Mouse (Mus musculus): ENCODE measurements at regions not wholly inside any gene's neighbourhood (a gene's known extent, or its start where the extent isn't known, plus 50 kb on each side); places are given as distances from the start of the nearest gene placed in this dataset.
A peak's percentile ranks its signal among the peaks of the same experiment; 100 is the strongest.

DNA sequence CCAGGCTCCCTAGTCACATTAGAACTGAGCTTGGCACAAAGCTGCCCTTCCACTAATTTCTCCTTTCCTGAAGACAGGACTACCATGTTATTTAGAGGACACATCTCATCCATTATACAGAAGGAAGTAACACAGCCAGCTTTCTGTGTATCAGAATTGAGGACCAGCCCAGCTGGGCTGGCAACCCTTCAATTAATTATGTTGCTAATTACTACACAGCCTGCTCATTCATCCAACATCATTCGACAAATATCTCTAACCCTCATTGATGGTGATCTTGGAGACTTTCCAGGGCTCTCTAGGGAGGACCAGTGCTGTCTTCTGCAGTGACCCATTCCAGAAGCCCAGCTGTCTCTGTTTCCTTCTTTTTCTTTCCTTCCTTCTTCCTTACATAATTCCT, 263.7 kb upstream of the Elac2 start:
- H3K27me3 ChIP-seq (ENCODE audit: control insufficient read depth, insufficient read depth, low read length, poor library complexity, severe bottlenecking) = no peaks in the 10 kb centered on the region
- H3K36me3 ChIP-seq (ENCODE audit: control insufficient read depth, insufficient read depth, low read length, poor library complexity, severe bottlenecking) = no peaks in the 10 kb centered on the region
- DNase-seq (ENCODE audit: low read depth, low spot score) = no peak

DNA sequence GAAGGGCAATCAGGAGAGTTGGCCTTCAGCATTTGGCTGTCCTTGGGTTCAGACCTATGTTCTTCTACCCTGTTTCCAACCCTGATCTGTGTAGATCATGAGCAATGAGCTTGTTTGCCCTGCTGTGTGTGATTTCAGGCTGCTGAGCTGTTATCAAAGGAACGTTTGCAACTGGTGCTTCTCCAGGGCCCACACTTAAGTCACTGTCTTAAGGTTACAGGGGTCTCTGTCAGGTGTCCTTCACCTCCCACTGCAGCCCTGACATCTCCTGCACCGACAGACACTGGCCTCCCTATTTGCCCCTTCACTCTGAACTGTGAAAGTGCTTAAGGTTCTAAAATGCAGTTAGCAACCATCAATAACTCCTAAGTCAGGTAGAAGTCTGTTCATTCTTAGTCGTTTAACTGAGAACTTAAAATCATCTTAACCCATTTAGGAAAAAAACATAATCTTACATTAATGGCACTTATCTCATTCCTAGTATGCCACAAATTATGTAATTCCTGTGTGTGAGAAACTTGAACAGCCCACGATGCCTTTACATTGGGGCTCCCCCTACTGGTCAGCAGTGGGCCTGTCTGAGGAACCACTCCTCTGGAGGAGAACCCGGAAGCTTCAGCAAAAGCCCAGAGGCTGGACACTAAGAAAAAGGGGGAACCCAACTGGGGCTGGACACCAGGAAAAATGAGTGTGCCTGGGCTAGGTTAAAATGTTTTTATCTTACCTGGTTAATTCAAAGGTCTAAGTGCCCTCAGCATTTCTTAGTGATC, 260.3 kb upstream of the Elac2 start:
- Histone ChIP-seq H3K27me3 (ENCODE audit: control insufficient read depth, insufficient read depth, low read length, poor library complexity, severe bottlenecking) (no peaks in the 10 kb centered on the region), H3K36me3 (ENCODE audit: control insufficient read depth, insufficient read depth, low read length, poor library complexity, severe bottlenecking) (no peaks in the 10 kb centered on the region)
- DNase-seq (ENCODE audit: low read depth, low spot score) = peak; percentile 38

DNA sequence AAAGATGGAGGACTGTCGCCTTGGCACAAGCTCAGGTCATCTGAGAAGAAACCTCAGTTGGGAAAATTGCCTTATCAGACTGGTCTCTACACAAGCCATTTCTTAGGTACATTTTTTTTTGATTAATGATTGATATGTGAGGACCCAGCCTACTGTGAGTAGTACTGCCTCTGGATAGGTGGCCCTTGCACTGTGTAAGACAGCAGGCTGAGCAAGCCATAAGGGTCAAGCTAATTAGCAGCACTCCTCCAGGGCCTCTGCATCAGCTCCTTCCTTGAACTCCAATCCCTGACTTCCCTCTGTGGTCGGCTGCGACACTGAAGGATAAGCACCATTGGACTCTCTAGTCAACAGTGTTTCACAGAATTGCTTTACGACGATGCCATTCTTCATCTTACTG, 252.6 kb upstream of the Elac2 start:
- Histone ChIP-seq H3K27me3 (ENCODE audit: control insufficient read depth, insufficient read depth, low read length, poor library complexity, severe bottlenecking) (no peaks in the 10 kb centered on the region), H3K36me3 (ENCODE audit: control insufficient read depth, insufficient read depth, low read length, poor library complexity, severe bottlenecking) (no peaks in the 10 kb centered on the region)
- no peak for DNase-seq (ENCODE audit: low read depth, low spot score)

DNA sequence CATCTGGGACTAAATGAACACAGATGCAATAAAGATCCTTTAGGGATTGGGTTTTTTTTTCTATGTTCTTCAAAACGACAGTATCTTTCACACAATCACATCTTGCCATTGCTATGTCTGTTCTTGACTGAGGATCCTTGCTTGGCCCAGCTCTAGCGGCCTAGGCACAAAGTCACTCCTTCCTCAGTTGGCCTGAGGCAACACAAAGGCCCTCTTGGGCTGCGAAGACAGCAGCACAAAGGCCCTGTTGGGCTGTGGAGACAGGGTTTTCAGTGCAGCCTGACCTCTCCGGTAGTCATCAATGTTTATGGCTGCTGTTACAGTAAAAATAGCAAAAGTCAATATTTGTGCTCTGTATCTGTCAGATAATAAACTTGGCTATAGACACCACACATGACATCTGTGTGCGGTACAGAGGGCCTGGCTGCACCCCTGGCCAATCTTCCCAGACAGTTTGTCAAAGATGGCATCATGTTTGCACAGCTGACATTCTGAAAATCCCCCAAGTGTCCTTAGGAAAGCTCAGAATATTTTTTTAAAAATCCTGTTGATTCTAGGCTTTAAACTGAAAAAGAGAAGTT, 250.9 kb upstream of the Elac2 start:
- no peaks in the 10 kb centered on the region for H3K36me3 ChIP-seq (ENCODE audit: control insufficient read depth, insufficient read depth, low read length, poor library complexity, severe bottlenecking)
- DNase-seq (ENCODE audit: low read depth, low spot score) = no peak
- H3K27me3 ChIP-seq (ENCODE audit: control insufficient read depth, insufficient read depth, low read length, poor library complexity, severe bottlenecking) = no peaks in the 10 kb centered on the region

DNA sequence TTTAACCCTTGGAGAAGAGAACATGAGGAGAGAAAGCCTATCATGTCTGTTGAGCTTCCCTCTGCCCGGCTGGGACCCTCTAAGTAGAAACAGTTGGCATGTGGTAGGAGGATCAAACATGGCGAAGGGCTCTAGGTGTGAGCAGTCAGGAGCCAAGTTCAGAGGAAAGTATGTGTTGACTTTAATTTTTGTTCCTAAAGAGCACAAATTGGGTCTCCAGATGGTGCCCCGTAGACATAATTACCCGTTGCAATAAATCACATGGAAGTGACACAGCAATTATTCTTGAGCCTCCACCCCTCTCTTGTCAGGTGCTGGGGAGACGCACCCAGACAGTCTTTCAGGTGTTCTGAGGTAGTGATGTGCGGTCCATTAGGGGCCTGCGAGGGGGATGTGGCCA, 239.9 kb upstream of the Elac2 start:
- H3K36me3 ChIP-seq (ENCODE audit: control insufficient read depth, insufficient read depth, low read length, poor library complexity, severe bottlenecking) = no peaks in the 10 kb centered on the region
- DNase-seq (ENCODE audit: low read depth, low spot score) = no peak
- H3K27me3 ChIP-seq (ENCODE audit: control insufficient read depth, insufficient read depth, low read length, poor library complexity, severe bottlenecking) = no peaks in the 10 kb centered on the region

DNA sequence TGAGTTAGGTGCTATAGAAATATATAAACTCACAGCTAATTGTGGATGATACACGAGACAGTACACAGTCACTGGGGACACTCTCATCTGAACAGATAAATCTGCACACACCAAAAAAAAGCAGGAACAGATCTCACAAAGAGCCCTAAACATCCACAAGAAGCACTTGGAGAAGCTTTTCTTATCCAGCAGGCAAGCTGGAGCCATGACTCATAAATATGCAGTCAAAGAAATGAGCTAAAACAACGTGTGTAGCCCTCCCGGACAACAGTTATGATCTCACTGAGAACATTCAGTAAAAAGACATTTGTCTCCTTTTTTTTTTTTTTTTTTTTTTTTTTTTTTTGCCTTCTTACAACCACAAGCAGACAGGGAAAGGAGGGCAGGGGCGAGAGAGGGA, 235.1 kb upstream of the Elac2 start:
- H3K36me3 ChIP-seq (ENCODE audit: control insufficient read depth, insufficient read depth, low read length, poor library complexity, severe bottlenecking) = no peaks in the 10 kb centered on the region
- DNase-seq (ENCODE audit: low read depth, low spot score) = no peak
- no peaks in the 10 kb centered on the region for H3K27me3 ChIP-seq (ENCODE audit: control insufficient read depth, insufficient read depth, low read length, poor library complexity, severe bottlenecking)

DNA sequence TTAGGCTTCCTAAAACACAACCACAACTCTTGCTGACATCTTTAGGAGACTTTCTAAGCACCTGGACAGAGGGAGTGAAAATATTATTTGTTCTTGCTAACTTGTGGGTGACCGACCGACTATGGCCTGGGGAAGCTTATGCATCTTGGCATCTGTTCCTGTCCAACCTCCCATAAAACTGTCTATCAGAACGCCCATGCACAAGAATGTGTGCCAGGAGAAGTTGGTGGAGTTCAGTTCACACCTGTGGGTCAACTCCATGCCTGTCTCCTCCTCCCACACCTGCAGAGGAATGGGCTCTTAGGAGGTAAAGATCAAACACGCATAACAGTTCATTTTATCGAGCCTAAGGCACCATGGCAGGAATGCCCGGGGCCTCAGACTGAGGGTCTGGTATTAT, 232.7 kb upstream of the Elac2 start:
- H3K36me3 ChIP-seq (ENCODE audit: control insufficient read depth, insufficient read depth, low read length, poor library complexity, severe bottlenecking) = no peaks in the 10 kb centered on the region
- DNase-seq (ENCODE audit: low read depth, low spot score) = no peak
- no peaks in the 10 kb centered on the region for H3K27me3 ChIP-seq (ENCODE audit: control insufficient read depth, insufficient read depth, low read length, poor library complexity, severe bottlenecking)

DNA sequence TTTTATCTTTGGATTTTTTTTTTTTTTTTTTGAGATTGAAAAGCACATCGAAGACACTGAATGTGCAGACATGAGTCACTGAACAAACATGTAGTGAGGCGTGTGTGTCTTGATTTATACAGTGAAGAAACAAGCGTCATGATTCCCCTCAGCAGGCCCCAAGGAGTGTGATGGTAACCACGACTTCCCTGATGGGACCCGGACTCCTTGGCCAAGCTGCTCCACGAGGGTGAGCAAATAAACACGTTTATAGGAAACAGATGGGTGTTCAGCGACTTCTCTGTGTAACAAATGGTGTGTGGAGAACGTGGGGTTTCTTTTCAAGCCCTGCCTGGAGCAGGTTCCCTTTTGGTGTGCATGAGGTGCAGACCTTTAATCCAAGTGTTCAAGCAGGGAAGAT, 228.9 kb upstream of the Elac2 start:
- Histone ChIP-seq H3K27me3 (ENCODE audit: control insufficient read depth, insufficient read depth, low read length, poor library complexity, severe bottlenecking) (no peaks in the 10 kb centered on the region), H3K36me3 (ENCODE audit: control insufficient read depth, insufficient read depth, low read length, poor library complexity, severe bottlenecking) (no peaks in the 10 kb centered on the region)
- no peak for DNase-seq (ENCODE audit: low read depth, low spot score)

DNA sequence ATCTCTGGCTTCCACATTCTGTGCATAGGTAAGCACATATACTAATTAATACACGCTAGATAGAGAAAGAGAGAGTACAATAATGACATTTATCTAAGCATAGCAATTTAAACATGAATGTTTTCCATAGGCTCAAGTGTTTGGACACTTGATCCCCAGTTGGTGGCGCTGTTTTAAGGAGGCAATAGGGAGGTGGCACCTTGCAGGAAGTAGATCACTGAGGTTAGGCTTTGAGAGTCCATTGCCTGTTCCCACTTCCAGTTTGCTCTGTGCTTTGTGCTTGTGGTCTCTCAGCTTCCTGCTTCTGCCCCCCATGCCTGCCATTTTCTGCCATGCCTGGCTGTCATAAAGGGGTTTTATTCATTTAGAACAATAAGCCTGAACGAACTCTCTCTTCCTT, 226.5 kb upstream of the Elac2 start:
- no peaks in the 10 kb centered on the region for H3K36me3 ChIP-seq (ENCODE audit: control insufficient read depth, insufficient read depth, low read length, poor library complexity, severe bottlenecking)
- no peak for DNase-seq (ENCODE audit: low read depth, low spot score)
- no peaks in the 10 kb centered on the region for H3K27me3 ChIP-seq (ENCODE audit: control insufficient read depth, insufficient read depth, low read length, poor library complexity, severe bottlenecking)

DNA sequence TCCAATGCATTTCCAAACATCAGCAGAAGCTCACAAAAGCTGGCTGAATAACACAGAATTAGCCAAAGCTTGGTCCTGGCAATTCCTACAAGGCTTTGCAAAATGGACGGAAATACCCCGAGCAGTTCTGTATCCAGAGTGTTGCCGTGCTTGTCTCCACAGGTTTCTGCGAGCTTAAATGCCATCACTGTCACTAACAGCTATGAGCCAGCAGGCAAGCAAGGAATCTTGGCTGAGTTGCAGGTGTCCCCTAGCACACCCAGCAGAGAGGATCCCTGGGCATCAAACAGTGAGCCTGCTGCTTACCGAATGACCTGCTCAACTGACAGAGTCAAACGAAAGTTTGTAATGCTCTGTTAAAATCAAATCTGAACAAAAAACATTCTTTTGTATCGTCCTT, 226.0 kb upstream of the Elac2 start:
- H3K27me3 ChIP-seq (ENCODE audit: control insufficient read depth, insufficient read depth, low read length, poor library complexity, severe bottlenecking) = no peaks in the 10 kb centered on the region
- no peak for DNase-seq (ENCODE audit: low read depth, low spot score)

DNA sequence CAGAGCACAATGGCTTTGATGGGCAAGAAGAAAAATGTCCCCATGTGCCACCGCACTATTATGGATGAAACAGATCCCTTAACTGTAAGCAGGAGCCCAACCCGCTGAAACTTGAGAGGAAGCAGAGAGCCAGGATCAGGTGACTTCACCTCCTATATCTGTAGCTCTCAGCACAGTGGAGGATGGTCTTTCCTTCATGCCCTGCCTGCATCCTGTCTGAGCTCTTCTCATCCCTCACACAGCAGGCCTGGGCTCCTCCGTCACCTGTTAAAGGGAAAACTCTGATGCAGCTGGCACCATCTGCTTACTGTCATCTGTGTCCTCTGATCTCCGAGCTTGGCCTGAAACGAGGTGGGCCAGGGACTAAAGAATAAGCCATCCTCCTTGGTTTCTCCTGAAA, 224.8 kb upstream of the Elac2 start:
- Histone ChIP-seq H3K36me3 (ENCODE audit: control insufficient read depth, insufficient read depth, low read length, poor library complexity, severe bottlenecking) (no peaks in the 10 kb centered on the region), H3K27me3 (ENCODE audit: control insufficient read depth, insufficient read depth, low read length, poor library complexity, severe bottlenecking) (no peaks in the 10 kb centered on the region)
- DNase-seq (ENCODE audit: low read depth, low spot score) = no peak

More for the DNA sequence above, 226.0 kb upstream of the Elac2 start:
- no peaks in the 10 kb centered on the region for H3K36me3 ChIP-seq (ENCODE audit: control insufficient read depth, insufficient read depth, low read length, poor library complexity, severe bottlenecking)

DNA sequence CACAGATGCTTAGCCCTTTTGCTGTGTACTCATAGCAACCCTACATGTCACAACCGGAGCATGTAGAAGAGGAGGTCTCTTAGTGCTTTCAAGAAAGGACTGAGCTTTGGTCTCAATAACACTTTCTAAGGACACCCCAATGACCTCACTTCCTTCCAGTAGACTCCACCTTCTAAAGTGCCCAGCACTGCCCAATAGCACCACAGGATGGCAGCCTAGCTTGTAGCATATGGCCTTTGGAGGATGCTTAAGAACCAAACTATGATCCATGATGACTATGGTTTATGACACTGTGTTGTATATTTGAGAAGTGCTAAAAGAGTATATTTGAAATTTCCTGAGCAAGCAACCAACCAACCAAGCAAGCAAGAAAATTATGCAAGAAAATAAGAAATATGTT, 223.3 kb upstream of the Elac2 start:
- DNase-seq (ENCODE audit: low read depth, low spot score) = no peak
- H3K36me3 ChIP-seq (ENCODE audit: control insufficient read depth, insufficient read depth, low read length, poor library complexity, severe bottlenecking) = no peaks in the 10 kb centered on the region
- H3K27me3 ChIP-seq (ENCODE audit: control insufficient read depth, insufficient read depth, low read length, poor library complexity, severe bottlenecking) = no peaks in the 10 kb centered on the region

DNA sequence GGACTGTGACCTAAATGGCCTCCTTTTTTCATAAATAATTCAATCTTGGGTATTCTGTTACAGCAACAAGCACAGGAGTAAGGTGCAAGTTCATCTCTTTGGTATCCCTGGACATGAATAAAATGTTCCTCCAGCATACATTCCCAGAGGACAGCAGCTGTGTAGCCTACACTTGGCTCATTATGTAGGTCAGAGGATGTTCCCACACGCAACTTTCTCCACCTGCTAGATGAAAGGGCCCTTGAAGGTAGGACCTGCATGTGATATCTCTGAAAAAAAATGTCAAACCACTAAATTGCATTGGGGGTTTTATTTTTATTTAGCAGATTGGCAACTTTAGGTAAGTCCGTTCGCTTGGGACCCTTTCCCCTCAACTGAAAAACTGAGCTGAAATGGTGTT, 218.2 kb upstream of the Elac2 start:
- Histone ChIP-seq H3K36me3 (ENCODE audit: control insufficient read depth, insufficient read depth, low read length, poor library complexity, severe bottlenecking) (no peaks in the 10 kb centered on the region), H3K27me3 (ENCODE audit: control insufficient read depth, insufficient read depth, low read length, poor library complexity, severe bottlenecking) (no peaks in the 10 kb centered on the region)

DNA sequence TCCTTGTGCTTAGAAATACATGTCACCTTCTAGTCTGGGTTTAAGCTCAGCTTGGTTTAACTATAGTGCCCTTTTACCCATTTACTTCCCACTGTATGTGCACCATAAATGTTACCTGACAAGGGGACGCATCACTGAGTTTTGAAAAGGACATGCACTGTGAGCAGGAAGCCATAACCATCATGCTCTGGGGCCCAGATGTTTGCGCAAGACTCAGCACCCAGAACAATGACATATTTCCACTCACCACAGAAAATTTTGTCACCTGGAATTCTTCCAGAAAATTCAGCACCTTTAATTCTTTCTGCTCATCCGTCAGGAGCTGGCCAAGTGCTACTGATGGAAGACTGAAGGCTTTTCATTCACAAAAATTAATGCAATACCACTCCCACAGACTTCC, 216.1 kb upstream of the Elac2 start:
- no peak for DNase-seq (ENCODE audit: low read depth, low spot score)
- no peaks in the 10 kb centered on the region for H3K27me3 ChIP-seq (ENCODE audit: control insufficient read depth, insufficient read depth, low read length, poor library complexity, severe bottlenecking)
- H3K36me3 ChIP-seq (ENCODE audit: control insufficient read depth, insufficient read depth, low read length, poor library complexity, severe bottlenecking) = no peaks in the 10 kb centered on the region

More for the DNA sequence above, 218.2 kb upstream of the Elac2 start:
- no peak for DNase-seq (ENCODE audit: low read depth, low spot score)

DNA sequence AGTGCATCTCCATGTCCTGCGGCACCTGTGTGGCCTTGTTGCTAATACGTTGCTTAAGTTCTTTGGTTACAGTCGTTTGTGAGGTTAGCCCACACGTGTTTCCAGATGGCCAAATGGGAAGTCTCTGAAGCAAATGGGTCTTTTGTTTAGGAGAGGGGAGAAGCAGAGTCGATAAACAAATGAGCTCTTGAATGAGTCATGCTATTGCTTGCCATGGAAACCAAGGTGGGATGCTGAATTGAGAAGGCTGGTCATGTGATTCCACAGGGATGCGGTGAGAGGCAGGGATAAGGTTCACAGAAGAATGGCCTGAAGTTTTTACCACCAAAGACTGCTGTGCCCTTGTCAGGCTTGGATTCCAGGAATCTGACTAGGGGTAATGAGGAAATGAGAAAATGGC, 214.8 kb upstream of the Elac2 start:
- no peak for DNase-seq (ENCODE audit: low read depth, low spot score)
- no peaks in the 10 kb centered on the region for H3K36me3 ChIP-seq (ENCODE audit: control insufficient read depth, insufficient read depth, low read length, poor library complexity, severe bottlenecking)
- H3K27me3 ChIP-seq (ENCODE audit: control insufficient read depth, insufficient read depth, low read length, poor library complexity, severe bottlenecking) = no peaks in the 10 kb centered on the region

DNA sequence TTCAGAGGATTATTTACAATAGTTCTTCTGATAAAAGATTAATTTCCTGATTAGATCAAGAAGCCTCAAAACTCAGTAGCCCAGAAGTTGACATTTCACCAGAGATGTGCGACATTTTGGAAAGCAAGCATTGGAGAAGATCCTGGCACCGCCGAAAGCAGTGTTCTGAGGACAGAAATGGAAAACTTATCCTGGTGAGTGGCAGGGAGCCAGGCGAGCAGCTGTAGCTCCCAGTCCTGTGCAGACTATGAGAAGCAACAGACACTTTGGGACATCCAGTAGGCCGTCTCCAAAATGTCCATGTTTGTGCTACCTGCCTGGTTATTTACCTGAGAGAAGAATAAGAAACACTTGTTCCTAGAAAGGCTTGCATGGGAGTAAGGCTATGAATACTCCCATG, 202.1 kb upstream of the Elac2 start:
- Histone ChIP-seq H3K27me3 (ENCODE audit: control insufficient read depth, insufficient read depth, low read length, poor library complexity, severe bottlenecking) (no peaks in the 10 kb centered on the region), H3K36me3 (ENCODE audit: control insufficient read depth, insufficient read depth, low read length, poor library complexity, severe bottlenecking) (no peaks in the 10 kb centered on the region)
- no peak for DNase-seq (ENCODE audit: low read depth, low spot score)
